ENCODE assay signal across 26 mouse cellular contexts in genomic region chr4:49189991-49190526, GRCm38 (mm10).
DNase-seq lines count a peak whose midpoint lies in the region; ATAC-seq and TF ChIP-seq lines count a peak whose summit lies in the region.
"Had no signal": no experiment of that assay in that cellular context is flagged by ENCODE, and none has a peak within 500 bp of the region (broad histone marks: within the 10 kb centered on the region; RNA-seq: fewer than 3 reads in every experiment).

No protein-coding gene starts in this region.

- peak; percentile 14 to 26 for DNase-seq in cerebellum, postnatal 14 days
- DNase-seq in cerebellum, adult 2 months = no peak
- peak; percentile 54 for DNase-seq in midbrain, embryonic 11.5 days (ENCODE audit: low spot score, missing footprints)
- DNase-seq in midbrain, embryonic 10.5 days (ENCODE audit: low spot score) = no peak
- DNase-seq in mesoderm, embryonic 11.5 days (ENCODE audit: low read depth, low spot score) = peak; percentile 11
- no peak for DNase-seq in thymus, postnatal 4 days
- no peak for DNase-seq in yolk sac, embryonic 10.5 days (ENCODE audit: low spot score)
- DNase-seq: adrenal gland, postnatal 25 days; cerebellum, adult 11 months; cerebellum, postnatal 36 days; gastrocnemius, postnatal 14 days; heart, adult 11 months; kidney, adult 2 months; liver; lung, postnatal 4 days; right cerebral cortex, postnatal 14 days had no signal

- no peak overlapping the region for H3K4me2 ChIP-seq in midbrain, embryonic 11.5 days
- H3K4me2 ChIP-seq in neural tube, embryonic 14.5 days (ENCODE audit: low read depth, low read length) = no peak overlapping the region
- H3K4me2 ChIP-seq: embryonic facial prominence, embryonic 15.5 days; heart, embryonic 13.5 days; liver, embryonic 15.5 days; lung, embryonic 15.5 days had no signal

- H3K4me1 ChIP-seq in cerebellum, adult 2 months (ENCODE audit: control insufficient read depth, insufficient read depth, low read length) = no peaks in the 10 kb centered on the region
- no peaks in the 10 kb centered on the region for H3K4me1 ChIP-seq in midbrain, embryonic 11.5 days (ENCODE audit: control insufficient read depth, insufficient read depth, low read length)
- H3K4me1 ChIP-seq in midbrain, embryonic 10.5 days = no peaks in the 10 kb centered on the region
- peaks cover 5% of the 10 kb centered on the region; the same call in 1 of the 2 replicates for H3K4me1 ChIP-seq in neural tube, embryonic 14.5 days (ENCODE audit: control insufficient read depth, insufficient read depth, low read length)
- H3K4me1 ChIP-seq: embryonic facial prominence, embryonic 15.5 days; limb, embryonic 10.5 days; liver, embryonic 15.5 days; lung, embryonic 15.5 days had no signal

- TF ChIP-seq CTCF in cerebellum, adult 2 months (IDR thresholded peaks at IDR 0.05; ENCODE audit: borderline replicate concordance, insufficient read depth, low read depth, low read length) = no peak

- no peak for TF ChIP-seq POLR2A in cerebellum, adult 2 months (IDR thresholded peaks at IDR 0.05; ENCODE audit: borderline replicate concordance, insufficient read depth, low read length)

- no peaks in the 10 kb centered on the region for H3K27me3 ChIP-seq in cerebellum, adult 2 months (ENCODE audit: control insufficient read depth, insufficient read depth, low read length)
- H3K27me3 ChIP-seq in midbrain, embryonic 11.5 days (ENCODE audit: control insufficient read depth, insufficient read depth, low read length) = no peaks in the 10 kb centered on the region
- no peaks in the 10 kb centered on the region for H3K27me3 ChIP-seq in midbrain, embryonic 10.5 days (ENCODE audit: low read depth, poor library complexity, severe bottlenecking)
- no peaks in the 10 kb centered on the region for H3K27me3 ChIP-seq in neural tube, embryonic 14.5 days (ENCODE audit: control insufficient read depth, insufficient read depth, low read length)
- H3K27me3 ChIP-seq: embryonic facial prominence, embryonic 15.5 days; heart, embryonic 13.5 days; liver, embryonic 15.5 days; lung, embryonic 15.5 days had no signal

- H3K4me3 ChIP-seq in cerebellum, adult 2 months (replicated peaks; ENCODE audit: insufficient read depth, low read depth, low read length) = no peak overlapping the region
- H3K4me3 ChIP-seq in midbrain, embryonic 11.5 days (ENCODE audit: low read depth, low read length) = no peak overlapping the region
- H3K4me3 ChIP-seq in midbrain, embryonic 10.5 days = no peak overlapping the region
- H3K4me3 ChIP-seq in neural tube, embryonic 14.5 days (ENCODE audit: low read depth, low read length) = no peak overlapping the region
- H3K4me3 ChIP-seq: embryonic facial prominence, embryonic 15.5 days; heart, embryonic 13.5 days; limb, embryonic 10.5 days; liver, embryonic 15.5 days; lung, embryonic 15.5 days; myocyte had no signal

- WGBS in cerebellum, adult 2 months = 63% methylated on average over 3 of the region's 3 CpGs
- WGBS in midbrain, embryonic 11.5 days = 62% methylated on average over 3 of the region's 3 CpGs
- 71% methylated on average over 3 of the region's 3 CpGs for WGBS in midbrain, embryonic 10.5 days
- 52% methylated on average over 3 of the region's 3 CpGs for WGBS in neural tube, embryonic 14.5 days

- no peaks in the 10 kb centered on the region for H3K36me3 ChIP-seq in midbrain, embryonic 11.5 days (ENCODE audit: control insufficient read depth, insufficient read depth, low read length)
- H3K36me3 ChIP-seq in midbrain, embryonic 10.5 days = no peaks in the 10 kb centered on the region
- H3K36me3 ChIP-seq in neural tube, embryonic 14.5 days (ENCODE audit: control insufficient read depth, insufficient read depth, low read length) = no peaks in the 10 kb centered on the region
- H3K36me3 ChIP-seq: embryonic facial prominence, embryonic 15.5 days; heart, embryonic 13.5 days; limb, embryonic 10.5 days; liver, embryonic 15.5 days; lung, embryonic 15.5 days had no signal

- no peak overlapping the region for H3K27ac ChIP-seq in cerebellum, adult 2 months (ENCODE audit: insufficient read depth, low read length)
- H3K27ac ChIP-seq in midbrain, embryonic 11.5 days (ENCODE audit: low read depth, low read length) = no peak overlapping the region
- no peak overlapping the region for H3K27ac ChIP-seq in midbrain, embryonic 10.5 days (replicated peaks)
- no peak overlapping the region for H3K27ac ChIP-seq in neural tube, embryonic 14.5 days (ENCODE audit: low read depth, low read length)
- H3K27ac ChIP-seq: embryonic facial prominence, embryonic 15.5 days; heart, embryonic 13.5 days; kidney, postnatal 0 days; limb, embryonic 10.5 days; liver, embryonic 15.5 days; lung, embryonic 15.5 days had no signal

- no peaks in the 10 kb centered on the region for H3K9me3 ChIP-seq in midbrain, embryonic 11.5 days (ENCODE audit: control insufficient read depth, low read length)
- no peaks in the 10 kb centered on the region for H3K9me3 ChIP-seq in midbrain, embryonic 10.5 days (replicated peaks)
- H3K9me3 ChIP-seq in neural tube, embryonic 14.5 days (ENCODE audit: control insufficient read depth, low read length) = no peaks in the 10 kb centered on the region
- H3K9me3 ChIP-seq: embryonic facial prominence, embryonic 15.5 days; heart, embryonic 13.5 days; limb, embryonic 10.5 days; liver, embryonic 15.5 days; lung, embryonic 15.5 days had no signal

- ATAC-seq in midbrain, embryonic 11.5 days (ENCODE audit: low FRiP score) = no peak
- ATAC-seq in neural tube, embryonic 14.5 days (ENCODE audit: low read depth) = peak; percentile 66; the same call in 1 of the 2 replicates
- ATAC-seq: forebrain, embryonic 16.5 days; inflammation-experienced regulatory T-cells, adult 6 months had no signal

- H3K9ac ChIP-seq in midbrain, embryonic 11.5 days (ENCODE audit: low read length) = no peak overlapping the region
- H3K9ac ChIP-seq in neural tube, embryonic 14.5 days (replicated peaks; ENCODE audit: low read depth, low read length) = no peak overlapping the region
- H3K9ac ChIP-seq: embryonic facial prominence, embryonic 15.5 days; heart, embryonic 13.5 days; liver, embryonic 15.5 days; lung, embryonic 15.5 days had no signal

Comparison
In these comparisons a context has a peak if more than half of its experiments do, and no peak if none do; other contexts are left out.
1. DNase-seq: peak in cerebellum, postnatal 14 days (2 of 2), midbrain, embryonic 11.5 days (single experiment) and mesoderm, embryonic 11.5 days (single experiment); none in cerebellum, adult 2 months (0 of 2), midbrain, embryonic 10.5 days (single experiment), thymus, postnatal 4 days (single experiment) and yolk sac, embryonic 10.5 days (single experiment).